ENCODE assay signal across 22 mouse cellular contexts in the genomic region with DNA sequence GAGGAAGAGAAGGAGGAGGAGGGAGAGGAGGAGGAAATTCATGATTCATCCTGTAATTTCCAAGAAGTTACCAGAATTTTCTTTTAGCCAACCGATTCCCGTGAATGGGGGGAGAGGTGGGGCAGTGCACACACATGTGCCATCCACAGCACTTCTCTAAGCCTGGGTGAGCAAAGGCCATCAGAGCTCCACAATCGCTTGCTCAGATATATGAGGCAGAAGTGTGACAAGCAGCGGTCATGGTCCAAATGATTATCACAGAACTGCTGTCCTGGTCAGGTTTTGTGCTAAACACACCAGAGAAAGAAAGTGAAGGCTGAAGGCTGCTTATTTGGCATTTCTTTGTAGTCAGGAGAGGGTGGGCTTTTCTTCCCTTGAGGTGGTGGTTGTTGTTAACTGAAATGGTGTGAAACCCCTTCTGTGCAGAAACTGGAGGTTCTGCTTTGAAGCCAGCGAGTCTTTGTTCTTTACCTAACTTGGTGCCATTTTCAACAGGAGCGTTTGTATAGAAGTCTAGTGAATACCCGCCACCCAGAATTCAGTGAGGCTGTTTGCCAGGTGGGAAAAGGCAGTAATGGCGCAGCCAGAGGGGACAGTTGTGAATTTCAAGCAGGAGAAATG.
DNase-seq lines count a peak whose midpoint lies in the region; ATAC-seq and TF ChIP-seq lines count a peak whose summit lies in the region.
"Had no signal": no experiment of that assay in that cellular context is flagged by ENCODE, and none has a peak within 500 bp of the region (broad histone marks: within the 10 kb centered on the region; RNA-seq: fewer than 3 reads in every experiment).

No protein-coding gene starts in this region.

- H3K9ac ChIP-seq in forebrain, postnatal 0 days: no peak overlapping the region
- no peak overlapping the region for H3K9ac ChIP-seq in midbrain, embryonic 14.5 days (replicated peaks; ENCODE audit: low read length)
- H3K9ac ChIP-seq in midbrain, postnatal 0 days (replicated peaks; ENCODE audit: low read length, poor library complexity, severe bottlenecking): no peak overlapping the region
- no peak overlapping the region for H3K9ac ChIP-seq in forebrain, embryonic 16.5 days (replicated peaks; ENCODE audit: low read depth, low read length)
- H3K9ac ChIP-seq: heart, embryonic 15.5 days; hindbrain, embryonic 15.5 days had no signal

- ATAC-seq in forebrain, postnatal 0 days: no peak
- ATAC-seq in midbrain, embryonic 14.5 days (ENCODE audit: low FRiP score, low TSS enrichment): no peak
- ATAC-seq in midbrain, postnatal 0 days (ENCODE audit: low FRiP score): no peak
- no peak for ATAC-seq in forebrain, embryonic 16.5 days
- no peak for ATAC-seq in activated CD4-positive, CD25-positive, alpha-beta regulatory T cell, adult 4 months
- ATAC-seq: CD4-positive, CD25-positive, alpha-beta regulatory T cell, adult 4 months had no signal

- peaks cover 67% of the 10 kb centered on the region for H3K4me1 ChIP-seq in forebrain, embryonic 10.5 days
- H3K4me1 ChIP-seq in forebrain, postnatal 0 days (ENCODE audit: insufficient read depth): peaks cover 9% of the 10 kb centered on the region
- peaks cover 23% of the 10 kb centered on the region for H3K4me1 ChIP-seq in midbrain, embryonic 14.5 days (ENCODE audit: control insufficient read depth, insufficient read depth, low read length)
- no peaks in the 10 kb centered on the region for H3K4me1 ChIP-seq in midbrain, postnatal 0 days (ENCODE audit: insufficient read depth, low read length)
- peaks cover 31% of the 10 kb centered on the region for H3K4me1 ChIP-seq in forebrain, embryonic 16.5 days (replicated peaks; ENCODE audit: control insufficient read depth, insufficient read depth, low read length)

- no peak overlapping the region for H3K4me3 ChIP-seq in forebrain, embryonic 10.5 days
- no peak overlapping the region for H3K4me3 ChIP-seq in forebrain, postnatal 0 days (ENCODE audit: low read depth, low read length)
- no peak overlapping the region for H3K4me3 ChIP-seq in midbrain, embryonic 14.5 days (replicated peaks; ENCODE audit: low read depth, low read length)
- no peak overlapping the region for H3K4me3 ChIP-seq in midbrain, postnatal 0 days (ENCODE audit: low read depth, low read length)
- H3K4me3 ChIP-seq in forebrain, embryonic 16.5 days (replicated peaks; ENCODE audit: low read length): no peak overlapping the region
- H3K4me3 ChIP-seq: embryonic facial prominence, embryonic 10.5 days; heart, adult 2 months; heart, embryonic 15.5 days; hindbrain, embryonic 15.5 days had no signal

- DNase-seq in forebrain, embryonic 10.5 days (ENCODE audit: extremely low spot score, low spot score): no peak
- no peak for DNase-seq in forebrain, postnatal 0 days
- DNase-seq in midbrain, embryonic 14.5 days: peak; percentile 9
- DNase-seq in midbrain, postnatal 0 days (ENCODE audit: low spot score): no peak
- no peak for DNase-seq in lung, postnatal 4 days
- DNase-seq: adrenal gland, postnatal 10 days; B cell, adult 2 months; cerebellum, adult 11-12 months; cerebellum, adult 9-10 months; cerebellum, postnatal 25 days; gastrocnemius, postnatal 14 days; heart, adult 2 months; heart, postnatal 14 days; kidney, adult 18-20 months had no signal

- peak overlapping the region; percentile 31; the same call in 1 of the 2 replicates for H3K27ac ChIP-seq in forebrain, embryonic 10.5 days
- H3K27ac ChIP-seq in forebrain, postnatal 0 days (ENCODE audit: low read depth, low read length): no peak overlapping the region
- H3K27ac ChIP-seq in midbrain, embryonic 14.5 days (replicated peaks; ENCODE audit: low read depth, low read length): no peak overlapping the region
- no peak overlapping the region for H3K27ac ChIP-seq in midbrain, postnatal 0 days (ENCODE audit: low read depth, low read length)
- peak overlapping the region; percentile 38 for H3K27ac ChIP-seq in forebrain, embryonic 16.5 days (ENCODE audit: low read length)
- H3K27ac ChIP-seq: embryonic facial prominence, embryonic 10.5 days; heart, adult 2 months; heart, embryonic 15.5 days had no signal

- 82% methylated on average over 8 of the region's 8 CpGs for WGBS in forebrain, embryonic 10.5 days
- WGBS in forebrain, postnatal 0 days: 38% methylated on average over 8 of the region's 8 CpGs
- 59% methylated on average over 8 of the region's 8 CpGs for WGBS in midbrain, embryonic 14.5 days
- 62% methylated on average over 8 of the region's 8 CpGs for WGBS in midbrain, postnatal 0 days
- WGBS in forebrain, embryonic 16.5 days: 34% methylated on average over 8 of the region's 8 CpGs

- no peak overlapping the region for H3K4me2 ChIP-seq in forebrain, postnatal 0 days (ENCODE audit: low read depth)
- H3K4me2 ChIP-seq in midbrain, embryonic 14.5 days (ENCODE audit: low read length): no peak overlapping the region
- no peak overlapping the region for H3K4me2 ChIP-seq in midbrain, postnatal 0 days (ENCODE audit: low read depth, low read length, poor library complexity, severe bottlenecking)
- no peak overlapping the region for H3K4me2 ChIP-seq in forebrain, embryonic 16.5 days (ENCODE audit: low read length)
- H3K4me2 ChIP-seq: heart, embryonic 11.5 days; heart, embryonic 15.5 days; hindbrain, embryonic 15.5 days had no signal

- H3K9me3 ChIP-seq in forebrain, embryonic 10.5 days: no peaks in the 10 kb centered on the region
- no peaks in the 10 kb centered on the region for H3K9me3 ChIP-seq in forebrain, postnatal 0 days (ENCODE audit: low read length)
- no peaks in the 10 kb centered on the region for H3K9me3 ChIP-seq in midbrain, embryonic 14.5 days (ENCODE audit: control insufficient read depth, low read length)
- H3K9me3 ChIP-seq in midbrain, postnatal 0 days (ENCODE audit: low read length): no peaks in the 10 kb centered on the region
- no peaks in the 10 kb centered on the region for H3K9me3 ChIP-seq in forebrain, embryonic 16.5 days (ENCODE audit: control insufficient read depth, low read length)
- H3K9me3 ChIP-seq: embryonic facial prominence, embryonic 10.5 days; G1E; heart, embryonic 15.5 days; hindbrain, embryonic 15.5 days had no signal

- H3K36me3 ChIP-seq in forebrain, embryonic 10.5 days (replicated peaks): no peaks in the 10 kb centered on the region
- H3K36me3 ChIP-seq in forebrain, postnatal 0 days (ENCODE audit: insufficient read depth): no peaks in the 10 kb centered on the region
- no peaks in the 10 kb centered on the region for H3K36me3 ChIP-seq in midbrain, embryonic 14.5 days (ENCODE audit: control insufficient read depth, insufficient read depth, low read length)
- H3K36me3 ChIP-seq in midbrain, postnatal 0 days (ENCODE audit: insufficient read depth, low read length): no peaks in the 10 kb centered on the region
- H3K36me3 ChIP-seq in forebrain, embryonic 16.5 days (ENCODE audit: control insufficient read depth, insufficient read depth): no peaks in the 10 kb centered on the region
- H3K36me3 ChIP-seq: embryonic facial prominence, embryonic 10.5 days; G1E; heart, embryonic 15.5 days; hindbrain, embryonic 15.5 days had no signal

- H3K27me3 ChIP-seq in forebrain, embryonic 10.5 days (ENCODE audit: poor library complexity, severe bottlenecking): peaks cover 38% of the 10 kb centered on the region
- H3K27me3 ChIP-seq in forebrain, postnatal 0 days (ENCODE audit: insufficient read depth, low read length): no peaks in the 10 kb centered on the region
- H3K27me3 ChIP-seq in midbrain, embryonic 14.5 days (ENCODE audit: control insufficient read depth, insufficient read depth, low read length): no peaks in the 10 kb centered on the region
- H3K27me3 ChIP-seq in midbrain, postnatal 0 days (ENCODE audit: insufficient read depth, low read length): no peaks in the 10 kb centered on the region
- no peaks in the 10 kb centered on the region for H3K27me3 ChIP-seq in forebrain, embryonic 16.5 days (replicated peaks; ENCODE audit: control insufficient read depth, insufficient read depth, low read length)
- H3K27me3 ChIP-seq: heart, embryonic 15.5 days; hindbrain, embryonic 15.5 days had no signal

- no peak for TF ChIP-seq CTCF in forebrain, postnatal 0 days (IDR thresholded peaks at IDR 0.05; ENCODE audit: low read depth)
- no peak for TF ChIP-seq CTCF in midbrain, postnatal 0 days (IDR thresholded peaks at IDR 0.05)

Comparison
In these comparisons a context has a peak if more than half of its experiments do, and no peak if none do; other contexts are left out.
1. H3K27ac ChIP-seq: peak in forebrain, embryonic 10.5 days (single experiment) and forebrain, embryonic 16.5 days (single experiment); none in forebrain, postnatal 0 days (single experiment), midbrain, embryonic 14.5 days (single experiment) and midbrain, postnatal 0 days (single experiment).